Mouse (Mus musculus): Measurements from ENCODE around the gene Stk32c.

DNA sequence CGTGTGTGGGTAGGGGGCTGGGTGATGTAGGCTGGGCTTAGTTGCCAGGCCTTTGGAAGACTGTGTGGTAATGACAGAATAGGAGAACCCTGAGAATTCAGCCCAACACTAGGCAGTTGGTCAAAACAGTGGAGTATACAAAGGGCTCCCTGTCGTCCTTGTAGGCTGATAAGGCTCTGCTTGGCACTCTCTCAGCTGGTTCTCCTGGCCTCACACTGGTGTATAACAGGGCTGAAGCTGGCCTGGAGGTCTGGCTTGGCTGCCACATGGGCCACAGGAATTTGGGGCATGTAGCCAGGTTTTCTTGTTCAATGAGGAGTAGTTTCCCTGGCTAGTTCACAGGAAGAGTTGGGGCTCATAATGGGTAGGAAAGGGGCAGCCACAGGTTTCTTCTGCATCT, 125.3 kb downstream of the Stk32c start:
- no peak for TF ChIP-seq CTCF (IDR thresholded peaks at IDR 0.05; ENCODE audit: extremely low read depth, insufficient read depth, low read length)
- TF ChIP-seq POLR2A (IDR thresholded peaks at IDR 0.05; ENCODE audit: extremely low read depth, insufficient read depth, low read length), result no peak
